Mouse (Mus musculus): ENCODE results near the gene Pfn1. TPM values are rescaled to one million over a fixed set of nuclear protein-coding genes. Genes with fewer than 3 reads are reported as not detected.

Gene Pfn1
- polyA plus RNA-seq, 1 experiment = 630 TPM

- Histone ChIP-seq H3K9me3 (replicated peaks; ENCODE audit: control insufficient read depth, insufficient read depth, low read length, poor library complexity, severe bottlenecking) (no peaks in the 10 kb centered on the region), H3K4me1 (ENCODE audit: control insufficient read depth, insufficient read depth, low read length) (peaks cover 2% of the 10 kb centered on the region), H3K4me3 (ENCODE audit: low read depth, low read length) (peak within 1 kb of the TSS; percentile 93), H3K27ac (ENCODE audit: insufficient read depth, low read length) (peak within 1 kb of the TSS; percentile 78), H3K36me3 (ENCODE audit: control insufficient read depth, insufficient read depth, low read length, poor library complexity, severe bottlenecking) (peaks cover 44% of the 10 kb centered on the region), H3K9ac (ENCODE audit: low read depth, poor library complexity, severe bottlenecking) (peak within 1 kb of the TSS; percentile 88), H3K27me3 (ENCODE audit: control insufficient read depth, insufficient read depth, low read length, poor library complexity, severe bottlenecking) (no peaks in the 10 kb centered on the region)
- TF ChIP-seq CTCF (IDR thresholded peaks at IDR 0.05; ENCODE audit: low read depth, low read length) (no peak), EP300 (IDR thresholded peaks at IDR 0.05; ENCODE audit: insufficient read depth, low read depth, low read length) (0 out of 2 replicates have a peak, but pooled peaks have one; percentile 25), POLR2A (IDR thresholded peaks at IDR 0.05; ENCODE audit: insufficient read depth, low read length) (peak; percentile 77)
Observed at GRCm38 (mm10) chr11:70646691-70647650, 7.5 kb downstream of the Pfn1 start, which contains the start of the genes Rnf167 and Slc25a11. Rnf167 (plus strand) TSS chr11:70647235. Slc25a11 (minus strand) TSS chr11:70647479.

- no peaks in the 10 kb centered on the region for H3K27me3 ChIP-seq (ENCODE audit: control insufficient read depth, insufficient read depth, low read length, poor library complexity, severe bottlenecking)
- H3K9me3 ChIP-seq (replicated peaks; ENCODE audit: control insufficient read depth, insufficient read depth, low read length, poor library complexity, severe bottlenecking) = no peaks in the 10 kb centered on the region
- H3K4me3 ChIP-seq (ENCODE audit: low read depth, low read length) = peak overlapping the region; percentile 85
- TF ChIP-seq POLR2A (IDR thresholded peaks at IDR 0.05; ENCODE audit: insufficient read depth, low read length) (no peak), CTCF (IDR thresholded peaks at IDR 0.05; ENCODE audit: low read depth, low read length) (no peak), EP300 (IDR thresholded peaks at IDR 0.05; ENCODE audit: insufficient read depth, low read depth, low read length) (no peak)
- peaks cover 36% of the 10 kb centered on the region for H3K36me3 ChIP-seq (ENCODE audit: control insufficient read depth, insufficient read depth, low read length, poor library complexity, severe bottlenecking)
- H3K4me1 ChIP-seq (ENCODE audit: control insufficient read depth, insufficient read depth, low read length) = peaks cover 2% of the 10 kb centered on the region
- peak overlapping the region; percentile 36 for H3K27ac ChIP-seq (ENCODE audit: insufficient read depth, low read length)
- peak overlapping the region; percentile 84 for H3K9ac ChIP-seq (ENCODE audit: low read depth, poor library complexity, severe bottlenecking)
Observed at GRCm38 (mm10) chr11:70646259-70646555, 8.2 kb downstream of the Pfn1 start.

DNA sequence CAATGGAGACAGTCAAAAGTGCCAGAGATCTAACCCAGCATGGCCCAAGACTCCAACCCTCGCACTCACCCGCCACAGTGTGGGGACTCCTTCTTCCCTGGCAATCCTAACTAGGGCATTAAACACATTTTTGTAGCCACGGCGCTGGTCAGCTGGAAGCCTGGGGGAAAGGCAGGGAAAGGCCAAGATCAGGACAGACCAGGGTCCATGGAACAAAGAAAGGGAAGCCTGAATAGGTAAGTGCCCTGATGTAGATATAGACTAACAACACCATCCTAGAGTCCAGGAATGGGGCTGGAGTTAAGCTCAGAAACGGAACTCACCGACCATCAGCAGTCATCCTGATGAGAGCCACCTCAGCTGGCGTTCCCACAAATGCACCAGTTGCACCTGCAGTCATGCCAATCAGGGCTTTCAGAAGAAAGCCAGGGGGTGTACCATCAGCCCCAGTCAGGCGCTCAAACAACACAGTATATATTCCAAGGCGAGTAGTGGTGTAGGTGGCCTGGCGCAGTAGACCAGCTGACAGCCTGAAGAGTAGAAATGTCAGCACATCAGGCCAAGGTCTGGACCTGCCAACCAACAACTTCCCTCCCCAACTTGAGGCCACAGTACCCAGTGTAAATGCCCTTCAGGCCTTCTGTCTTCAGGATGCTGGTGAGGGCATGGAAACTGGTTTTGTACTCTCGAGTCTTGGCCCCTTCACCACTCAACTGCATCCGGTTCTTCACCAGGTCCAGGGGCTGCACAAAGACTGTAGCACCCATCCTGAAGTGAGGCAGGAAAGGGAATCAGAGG lies 8.8 kb downstream of the Pfn1 start:
- no peaks in the 10 kb centered on the region for H3K9me3 ChIP-seq (replicated peaks; ENCODE audit: control insufficient read depth, insufficient read depth, low read length, poor library complexity, severe bottlenecking)
- H3K27ac ChIP-seq (ENCODE audit: insufficient read depth, low read length) = no peak overlapping the region
- H3K4me3 ChIP-seq (ENCODE audit: low read depth, low read length) = peak overlapping the region; percentile 85
- H3K4me1 ChIP-seq (ENCODE audit: control insufficient read depth, insufficient read depth, low read length) = peaks cover 2% of the 10 kb centered on the region
- H3K27me3 ChIP-seq (ENCODE audit: control insufficient read depth, insufficient read depth, low read length, poor library complexity, severe bottlenecking) = no peaks in the 10 kb centered on the region
- TF ChIP-seq CTCF (IDR thresholded peaks at IDR 0.05; ENCODE audit: low read depth, low read length) = no peak
- TF ChIP-seq EP300 (IDR thresholded peaks at IDR 0.05; ENCODE audit: insufficient read depth, low read depth, low read length) = no peak
- no peak for TF ChIP-seq POLR2A (IDR thresholded peaks at IDR 0.05; ENCODE audit: insufficient read depth, low read length)
- peaks cover 30% of the 10 kb centered on the region for H3K36me3 ChIP-seq (ENCODE audit: control insufficient read depth, insufficient read depth, low read length, poor library complexity, severe bottlenecking)
- H3K9ac ChIP-seq (ENCODE audit: low read depth, poor library complexity, severe bottlenecking) = peak overlapping the region; percentile 84

DNA sequence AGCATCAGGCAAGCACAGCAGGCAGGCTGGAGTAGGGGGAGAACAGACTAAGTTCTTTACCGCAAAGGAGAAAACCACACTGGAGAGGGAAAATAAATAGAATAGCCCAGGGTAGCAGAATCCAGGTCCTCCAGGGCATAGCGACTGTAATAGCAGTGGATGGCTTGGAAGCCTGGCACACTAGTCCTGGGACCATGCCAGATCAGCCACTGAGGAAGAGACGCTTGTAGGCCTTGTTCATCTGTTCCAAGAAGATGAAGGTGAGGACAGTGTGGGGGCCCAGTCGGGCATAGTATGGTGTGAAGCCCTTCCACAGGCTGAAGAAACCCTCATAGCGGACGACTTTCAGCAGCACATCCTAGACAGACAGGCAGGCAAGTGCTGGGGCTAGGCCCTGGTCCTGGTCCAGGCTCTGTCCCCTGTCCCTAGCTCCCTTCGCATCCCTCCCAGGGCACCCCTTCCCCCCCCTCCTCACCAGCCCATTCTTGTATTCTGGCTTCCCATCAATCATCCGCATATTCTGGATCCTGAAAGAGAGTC lies 9.8 kb downstream of the Pfn1 start:
- TF ChIP-seq POLR2A (IDR thresholded peaks at IDR 0.05; ENCODE audit: insufficient read depth, low read length) = no peak
- no peak for TF ChIP-seq CTCF (IDR thresholded peaks at IDR 0.05; ENCODE audit: low read depth, low read length)
- no peak for TF ChIP-seq EP300 (IDR thresholded peaks at IDR 0.05; ENCODE audit: insufficient read depth, low read depth, low read length)
- peaks cover 20% of the 10 kb centered on the region for H3K36me3 ChIP-seq (ENCODE audit: control insufficient read depth, insufficient read depth, low read length, poor library complexity, severe bottlenecking)
- H3K4me3 ChIP-seq (ENCODE audit: low read depth, low read length) = no peak overlapping the region
- no peak overlapping the region for H3K27ac ChIP-seq (ENCODE audit: insufficient read depth, low read length)
- H3K9me3 ChIP-seq (replicated peaks; ENCODE audit: control insufficient read depth, insufficient read depth, low read length, poor library complexity, severe bottlenecking) = no peaks in the 10 kb centered on the region
- H3K4me1 ChIP-seq (ENCODE audit: control insufficient read depth, insufficient read depth, low read length) = peaks cover 2% of the 10 kb centered on the region
- no peak overlapping the region for H3K9ac ChIP-seq (ENCODE audit: low read depth, poor library complexity, severe bottlenecking)
- no peaks in the 10 kb centered on the region for H3K27me3 ChIP-seq (ENCODE audit: control insufficient read depth, insufficient read depth, low read length, poor library complexity, severe bottlenecking)

DNA sequence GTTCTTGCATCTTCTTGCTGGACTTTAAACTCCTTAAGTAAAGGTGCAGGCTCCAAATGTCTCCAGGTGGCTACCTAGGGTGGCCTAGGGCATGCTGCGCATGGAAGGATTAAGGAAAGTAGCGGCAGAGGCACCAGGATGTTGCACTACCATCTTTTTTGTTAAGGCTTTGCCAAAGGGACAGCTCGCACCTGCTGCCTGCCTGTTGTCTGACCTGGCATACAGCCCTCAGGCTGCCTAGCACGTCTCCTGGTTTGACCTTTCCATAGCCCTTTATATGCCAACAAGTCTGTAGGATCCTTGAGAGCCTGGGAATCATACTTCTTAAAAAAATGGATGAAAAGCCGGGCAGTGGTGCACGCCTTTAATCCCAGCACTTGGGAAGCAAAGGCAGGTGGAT lies 11.4 kb downstream of the Pfn1 start:
- Histone ChIP-seq H3K9me3 (replicated peaks; ENCODE audit: control insufficient read depth, insufficient read depth, low read length, poor library complexity, severe bottlenecking) (no peaks in the 10 kb centered on the region), H3K4me3 (ENCODE audit: low read depth, low read length) (no peak overlapping the region), H3K9ac (ENCODE audit: low read depth, poor library complexity, severe bottlenecking) (no peak overlapping the region), H3K36me3 (ENCODE audit: control insufficient read depth, insufficient read depth, low read length, poor library complexity, severe bottlenecking) (peaks cover 9% of the 10 kb centered on the region), H3K4me1 (ENCODE audit: control insufficient read depth, insufficient read depth, low read length) (peaks cover 2% of the 10 kb centered on the region), H3K27ac (ENCODE audit: insufficient read depth, low read length) (no peak overlapping the region), H3K27me3 (ENCODE audit: control insufficient read depth, insufficient read depth, low read length, poor library complexity, severe bottlenecking) (no peaks in the 10 kb centered on the region)
- TF ChIP-seq CTCF (IDR thresholded peaks at IDR 0.05; ENCODE audit: low read depth, low read length) = no peak
- no peak for TF ChIP-seq EP300 (IDR thresholded peaks at IDR 0.05; ENCODE audit: insufficient read depth, low read depth, low read length)
- TF ChIP-seq POLR2A (IDR thresholded peaks at IDR 0.05; ENCODE audit: insufficient read depth, low read length) = no peak

Data from ES-Bruce4 (cell line).